Mouse (Mus musculus): ENCODE results near the gene Clstn2. TPM values are rescaled to one million over a fixed set of nuclear protein-coding genes. Genes with fewer than 3 reads are reported as not detected.

The Clstn2 gene
- polyA plus RNA-seq (2014; fragmentation: Illumina TruSeq; extraction: RNeasy Lipid Tissue Mini Kit (QIAGEN cat#74804)): 10.8 TPM

DNA sequence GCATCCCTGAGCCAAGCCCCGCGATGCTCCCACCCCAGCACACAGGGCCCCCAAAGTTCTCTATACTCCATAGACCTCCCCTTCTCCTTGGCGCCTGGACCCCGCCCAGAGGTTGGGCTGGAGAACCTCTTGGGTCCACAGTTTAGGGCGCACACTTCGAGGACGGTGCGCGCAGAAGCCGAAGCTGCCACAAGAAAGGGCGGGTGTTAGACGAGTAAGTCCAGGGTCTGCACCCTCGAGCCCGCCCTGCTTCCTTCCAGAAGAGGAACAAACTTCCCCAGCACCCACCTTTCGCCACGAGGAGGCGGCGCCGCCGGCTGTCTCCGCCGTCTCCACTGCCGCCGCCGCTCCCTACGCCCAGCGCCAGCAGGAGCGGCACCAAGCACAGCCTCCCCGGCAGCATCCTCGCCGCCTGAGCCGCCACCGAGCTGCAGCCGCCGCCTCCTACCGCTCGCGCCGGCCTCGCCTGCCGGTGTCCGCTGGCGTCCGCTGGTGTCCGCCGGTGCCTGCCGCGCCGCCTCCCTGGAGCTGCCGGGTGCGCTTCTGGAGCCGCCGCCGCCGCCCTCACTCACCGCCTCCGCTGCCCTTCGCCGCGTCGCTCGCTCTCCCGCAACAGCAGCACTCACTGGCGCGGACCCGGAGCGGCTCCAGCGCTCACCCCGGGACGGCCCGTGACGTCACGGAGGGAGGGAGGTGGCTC, at the start of gene Clstn2:
Clstn2 (minus strand) TSS at position 609 of the 700 bp plus-strand sequence.

